Mouse (Mus musculus) 416B (cell line): ENCODE results near the gene Mrpl12.
"Not testable (repeated sequence)": the region's sequence is repeated elsewhere in the genome, so short reads cannot be mapped to it uniquely, and the experiment has no call there.

Experiments used
- DNase-seq: peaks from one replicate; pipeline ENCODE4 v3.0.0; 2011; ENCODE audit warnings: low read depth

The Mrpl12 gene

GRCm38 (mm10) chr11:120508290-120508870 is 24.0 kb downstream of the Mrpl12 start:
- DNase-seq = peak; percentile 42

- DNase-seq = no peak
Observed at GRCm38 (mm10) chr11:120509940-120510339, 25.5 kb downstream of the Mrpl12 start.

- DNase-seq = peak; percentile 78
Observed at GRCm38 (mm10) chr11:120510375-120511030, 26.1 kb downstream of the Mrpl12 start.

DNA sequence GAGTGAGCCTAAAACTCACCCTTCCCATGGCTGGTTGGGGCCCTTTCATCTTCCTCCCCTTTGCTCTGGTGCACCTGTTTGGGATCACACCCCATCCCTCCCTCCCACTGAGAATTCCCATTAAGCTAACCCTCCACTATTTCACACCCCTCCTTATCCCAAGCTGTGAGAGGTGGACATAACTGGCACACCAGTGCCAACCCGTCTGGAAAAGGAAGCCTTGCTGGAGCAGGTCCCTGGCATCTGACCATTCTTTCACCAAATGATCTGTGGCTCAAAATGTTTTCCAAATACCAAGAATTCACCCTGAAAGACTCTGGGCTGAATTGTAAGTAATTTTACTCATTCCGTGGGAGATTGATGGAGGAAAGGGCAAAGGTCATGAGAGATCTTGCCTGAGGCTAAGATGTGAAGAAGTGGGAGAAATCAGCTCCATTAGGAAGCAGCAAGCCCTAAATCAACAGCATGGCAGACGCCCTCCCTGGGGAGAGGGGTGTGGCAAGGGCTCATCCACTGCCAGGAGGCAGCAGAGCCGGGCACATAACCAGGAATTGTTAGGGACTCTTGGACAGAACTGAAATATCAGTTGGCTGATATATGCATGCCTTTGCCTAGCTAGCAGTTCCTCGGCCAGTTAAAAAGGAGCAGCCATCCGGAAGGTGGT is 28.5 kb downstream of the Mrpl12 start:
- DNase-seq = no peak

DNA sequence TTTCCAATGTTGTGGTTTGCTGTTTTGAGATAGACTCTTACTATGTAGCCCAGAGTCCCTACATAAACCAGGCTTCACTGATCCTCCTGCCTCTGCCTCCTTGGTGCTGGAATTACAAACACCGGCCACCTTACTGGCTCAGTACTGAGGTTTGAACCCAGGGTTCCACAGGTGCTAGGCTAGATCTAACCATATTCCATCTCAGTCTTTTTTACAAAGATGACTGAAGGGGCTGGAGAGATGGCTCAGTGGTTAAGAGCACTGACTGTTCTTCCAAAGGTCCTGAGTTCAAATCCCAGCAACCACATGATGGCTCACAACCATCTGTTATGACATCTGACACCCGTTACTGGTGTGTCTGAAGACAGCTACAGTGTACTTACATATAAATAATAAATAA is 29.8 kb downstream of the Mrpl12 start:
- DNase-seq = not testable (repeated sequence)

DNA sequence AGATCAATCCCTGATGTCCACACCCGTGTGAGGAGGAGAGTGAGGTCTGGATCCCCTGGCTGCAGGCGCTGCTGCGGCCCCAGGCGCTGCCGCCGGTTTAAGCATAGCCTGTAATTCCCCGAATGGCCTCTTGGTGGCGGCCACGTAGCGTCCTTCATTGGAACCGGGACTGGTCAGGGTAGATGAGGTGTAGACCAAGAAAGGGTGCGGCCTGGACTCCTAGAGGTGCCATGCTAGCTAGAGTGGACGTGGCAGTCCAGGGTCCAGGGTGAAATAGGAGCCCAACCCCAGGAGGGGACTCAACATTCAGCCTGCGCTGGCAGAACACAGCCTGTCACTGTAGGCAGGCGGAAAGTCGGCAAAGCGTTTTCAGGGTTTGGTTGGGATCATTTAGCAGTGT is 31.2 kb downstream of the Mrpl12 start:
- DNase-seq = peak; percentile 84

DNA sequence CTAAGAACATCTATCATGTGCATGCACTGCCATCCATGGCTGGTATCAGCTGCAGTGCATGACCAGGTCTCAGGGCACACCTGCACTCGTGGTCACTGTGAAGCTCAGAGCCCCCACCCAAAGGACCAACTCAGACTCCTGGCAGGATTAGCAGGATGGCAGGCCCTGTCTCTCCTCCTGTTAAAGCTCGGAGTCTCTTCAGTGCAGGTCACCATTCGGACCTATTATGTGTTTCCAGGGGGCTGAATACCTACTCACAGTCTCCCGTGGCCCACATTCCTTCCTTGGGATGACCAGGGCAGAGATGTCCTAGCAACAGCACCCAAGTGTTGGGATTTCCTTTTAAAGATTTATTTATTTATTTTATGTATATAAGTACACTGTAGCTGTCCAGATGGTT is 32.7 kb downstream of the Mrpl12 start:
- no peak for DNase-seq

DNA sequence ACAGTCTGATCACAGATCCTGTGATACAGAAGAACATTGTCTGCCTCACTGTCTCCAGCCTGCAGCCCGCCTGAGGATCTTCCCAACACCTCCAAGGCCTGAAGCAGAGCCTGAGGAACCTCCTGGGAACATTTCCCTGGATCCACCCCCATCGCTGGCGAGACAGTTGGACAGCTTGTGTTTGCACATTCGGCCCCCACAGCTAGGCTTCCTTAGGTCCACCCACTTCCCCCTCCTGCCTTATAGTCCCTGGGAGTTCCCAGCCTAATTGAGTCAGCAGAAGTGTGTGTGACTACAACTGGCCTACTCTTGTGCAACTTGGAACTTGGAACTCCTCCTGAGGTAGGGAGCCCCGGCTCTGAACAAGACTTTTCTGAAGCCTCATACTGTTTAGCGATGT is 33.6 kb downstream of the Mrpl12 start:
- DNase-seq = peak; percentile 88

GRCm38 (mm10) chr11:120518558-120518957 is 34.1 kb downstream of the Mrpl12 start:
- DNase-seq = peak; percentile 42

GRCm38 (mm10) chr11:120519738-120520137 is 35.3 kb downstream of the Mrpl12 start:
- DNase-seq = peak; percentile 90

- no peak for DNase-seq
Observed at GRCm38 (mm10) chr11:120520498-120520897, 36.1 kb downstream of the Mrpl12 start.

DNA sequence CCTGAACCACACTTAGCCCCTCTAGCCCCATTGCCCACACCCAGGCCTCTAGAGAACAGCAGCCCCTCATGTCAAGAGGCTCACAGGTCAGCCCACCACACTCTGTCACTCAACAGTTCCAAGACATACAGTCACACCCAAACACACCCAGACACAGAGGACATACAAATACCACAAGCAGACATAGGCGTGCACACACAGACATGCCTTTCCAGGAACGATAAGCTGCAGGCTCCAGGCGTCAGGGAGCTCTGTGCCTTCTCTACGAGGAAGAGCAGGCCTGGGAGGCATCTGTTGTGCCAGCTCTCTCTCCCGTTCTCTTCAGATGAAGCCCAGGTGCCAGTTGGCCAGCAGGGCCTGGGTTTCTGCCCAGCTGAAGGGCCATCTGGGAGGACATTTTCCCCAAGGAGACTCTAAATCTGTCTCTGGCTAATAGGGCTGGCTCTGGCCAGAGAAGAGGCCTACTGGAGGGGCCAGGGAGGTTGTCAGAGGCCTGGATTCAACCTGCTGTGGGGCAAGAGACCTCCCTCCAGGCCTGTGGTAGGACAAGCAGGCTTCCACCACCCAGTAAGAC is 36.6 kb downstream of the Mrpl12 start:
- no peak for DNase-seq

DNA sequence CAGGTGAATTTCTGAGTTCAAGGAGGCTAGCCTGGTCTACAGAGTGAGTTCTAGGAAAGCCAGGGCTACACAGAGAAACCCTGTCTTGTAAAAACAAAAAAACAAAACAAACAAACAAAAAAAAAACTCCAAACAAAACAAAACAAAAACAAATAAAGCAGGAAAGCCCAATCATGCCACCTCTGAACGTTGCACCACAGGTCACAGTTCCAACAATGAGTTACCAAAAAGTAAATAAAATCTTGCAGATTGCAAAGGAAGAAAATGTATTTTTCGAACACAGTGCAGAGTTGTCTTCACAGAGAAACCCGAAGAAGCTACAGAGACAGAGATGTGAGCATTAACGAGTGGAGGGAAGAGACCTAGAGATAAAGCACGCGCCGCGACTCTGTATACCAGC is 38.2 kb downstream of the Mrpl12 start:
- no peak for DNase-seq

DNA sequence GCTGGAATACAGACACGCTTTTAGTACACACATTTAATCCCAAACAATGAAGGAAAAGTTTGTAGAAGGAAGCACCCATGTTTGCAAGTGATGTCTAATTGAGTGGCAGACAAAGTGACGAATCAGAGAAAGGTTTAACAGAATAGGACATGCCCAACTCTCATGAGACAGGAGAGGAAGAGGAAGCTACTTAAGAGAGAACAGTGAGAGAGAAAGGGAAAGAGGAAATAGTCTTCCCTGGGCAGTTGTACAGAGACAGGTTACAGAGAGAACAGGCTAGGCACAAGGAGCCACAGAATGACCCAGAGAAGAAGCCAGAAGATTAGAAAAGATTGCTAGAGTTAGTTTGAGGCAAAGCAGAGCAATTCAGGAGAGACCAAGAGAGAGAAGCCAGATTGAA is 41.5 kb downstream of the Mrpl12 start:
- DNase-seq = peak; percentile 68

- peak; percentile 31 for DNase-seq
Observed at GRCm38 (mm10) chr11:120527690-120528354, 43.4 kb downstream of the Mrpl12 start.

DNA sequence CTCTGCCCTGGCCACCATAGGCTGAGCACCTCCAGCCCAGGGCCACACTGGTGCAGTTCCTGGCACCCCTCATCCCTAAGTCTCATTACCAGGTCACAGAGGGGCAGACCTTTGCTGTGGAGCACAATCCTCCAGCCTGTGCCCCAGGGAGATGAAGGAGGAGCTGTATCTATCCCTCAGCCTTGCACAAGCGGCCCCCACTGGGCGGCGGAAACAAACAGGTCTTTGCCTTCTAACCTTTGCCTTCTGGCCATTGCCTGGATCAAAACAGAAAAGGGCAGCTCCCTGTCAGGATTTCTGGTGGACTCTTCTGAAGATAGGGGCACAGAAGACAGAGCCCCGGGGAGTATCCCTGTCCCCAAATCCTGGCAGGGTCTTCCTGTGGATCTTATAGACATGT is 44.5 kb downstream of the Mrpl12 start:
- no peak for DNase-seq

DNA sequence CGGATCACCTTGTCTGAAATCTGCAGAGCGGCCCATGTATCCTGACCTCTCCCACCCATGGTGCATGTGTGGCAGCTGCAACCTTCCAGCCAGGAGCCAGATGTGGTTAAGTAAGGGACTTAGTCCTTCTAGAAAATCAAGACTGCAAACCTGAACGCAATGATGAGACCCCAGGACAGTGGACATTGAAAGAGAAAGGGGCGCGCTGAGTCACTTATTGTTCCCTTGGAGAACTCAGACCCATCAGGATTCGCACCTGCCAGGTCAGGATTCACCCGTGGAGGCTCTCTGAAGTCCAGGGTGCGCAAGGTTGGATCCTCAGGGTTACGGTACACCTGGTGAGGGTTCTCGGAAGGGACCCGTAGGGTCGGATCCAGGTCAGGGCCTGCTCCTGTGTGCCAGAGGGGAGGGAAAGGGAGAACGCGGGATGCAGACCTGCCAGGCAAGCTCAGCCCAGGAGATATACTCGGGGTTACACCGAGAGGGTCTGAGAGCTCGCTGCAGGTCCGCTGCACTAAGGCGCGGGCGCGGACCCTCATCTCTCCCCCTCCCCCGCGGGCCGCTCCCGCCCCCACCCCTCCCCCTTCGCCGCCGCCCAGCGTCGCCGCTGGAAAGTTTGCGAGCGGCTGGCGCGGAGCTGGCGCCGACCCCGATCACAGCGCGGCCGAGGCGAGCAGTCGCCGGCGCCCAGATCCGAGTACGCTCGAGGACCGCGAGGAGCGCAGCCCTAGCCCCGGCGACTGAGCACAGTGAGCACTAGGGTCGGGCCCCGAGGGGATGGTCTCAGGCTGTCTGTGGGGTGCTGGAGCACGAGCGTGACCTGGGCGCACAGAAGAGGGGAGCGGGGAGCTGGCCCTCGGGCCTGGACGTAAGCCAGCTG is 45.9 kb downstream of the Mrpl12 start, which contains the start of gene Gcgr:
Gene Gcgr (plus strand): TSS at position 615 of the 880 bp plus-strand sequence.
- DNase-seq = no peak

- no peak for DNase-seq
Observed at GRCm38 (mm10) chr11:120531646-120532045, 47.2 kb downstream of the Mrpl12 start.

- DNase-seq = no peak
Observed at GRCm38 (mm10) chr11:120534093-120534492, 49.7 kb downstream of the Mrpl12 start.

GRCm38 (mm10) chr11:120535145-120535544 is 50.7 kb downstream of the Mrpl12 start:
- no peak for DNase-seq

DNA sequence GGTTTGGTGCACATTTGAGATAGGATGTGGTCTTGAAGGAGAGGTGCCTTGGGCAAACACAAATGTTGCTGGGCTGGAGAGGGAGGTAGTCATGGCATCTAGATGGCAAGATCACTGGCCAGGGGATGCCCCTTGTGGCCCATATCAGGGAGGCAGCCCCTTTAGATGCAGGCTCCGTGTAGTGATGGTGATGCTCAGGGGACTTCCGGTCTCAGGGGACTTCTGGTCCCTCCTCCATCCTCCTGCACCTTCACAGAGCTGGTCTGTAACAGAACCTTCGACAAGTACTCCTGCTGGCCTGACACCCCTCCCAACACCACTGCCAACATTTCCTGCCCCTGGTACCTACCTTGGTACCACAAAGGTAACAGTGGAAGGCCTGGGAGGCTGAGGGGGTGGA is 51.4 kb downstream of the Mrpl12 start:
- no peak for DNase-seq
